Mouse (Mus musculus): ENCODE results near the gene Olfr734. TPM values are rescaled to one million over a fixed set of nuclear protein-coding genes. Genes with fewer than 3 reads are reported as not detected.

The Olfr734 gene
- not detected for total RNA-seq (2021)
- long read RNA-seq, experiment 1, result 0 reads
- long read RNA-seq, experiment 2, result 0 reads

GRCm38 (mm10) chr14:50326661-50327060 lies at the start of gene Olfr734:
Gene Olfr734, minus strand, starts transcription at chr14:50326761.
- no peak for DNase-seq (ENCODE audit: low spot score in 2 of 2)

- DNase-seq (ENCODE audit: low spot score in 2 of 2), result no peak
These were observed 37.0 kb upstream of the Olfr734 start for GRCm38 (mm10) chr14:50363561-50363960.

- DNase-seq (ENCODE audit: low spot score in 2 of 2), result no peak
These were observed 33.9 kb upstream of the Olfr734 start for GRCm38 (mm10) chr14:50360480-50360879.

GRCm38 (mm10) chr14:50357593-50357992 lies 31.0 kb upstream of the Olfr734 start, which contains the start of gene Tlr11:
Gene Tlr11, plus strand, starts transcription at chr14:50357914.
- DNase-seq (ENCODE audit: low spot score in 2 of 2), result no peak

GRCm38 (mm10) chr14:50356725-50357124 lies 30.2 kb upstream of the Olfr734 start:
- no peak for DNase-seq (ENCODE audit: low spot score in 2 of 2)

- DNase-seq (ENCODE audit: low spot score in 2 of 2), result peak in 1 of 2 experiments; percentile 9
These were observed 25.9 kb upstream of the Olfr734 start for GRCm38 (mm10) chr14:50352438-50352837.

- no peak for DNase-seq (ENCODE audit: low spot score in 2 of 2)
These were observed 22.2 kb upstream of the Olfr734 start, which contains the start of gene Olfr735 for GRCm38 (mm10) chr14:50348796-50349195. Gene Olfr735, minus strand, starts transcription at chr14:50348872.

- no peak for DNase-seq (ENCODE audit: low spot score in 2 of 2)
These were observed 25.1 kb downstream of the Olfr734 start, which contains the start of gene Olfr733 for GRCm38 (mm10) chr14:50301422-50301821. Gene Olfr733, minus strand, starts transcription at chr14:50301522.

- no peak for DNase-seq (ENCODE audit: low spot score in 2 of 2)
These were observed 42.5 kb downstream of the Olfr734 start, which contains the start of gene Olfr732 for GRCm38 (mm10) chr14:50284106-50284505. Gene Olfr732, minus strand, starts transcription at chr14:50284206.

Other genes with a start within 250 kb of the Olfr734 start
- not detected for gene Olfr726, start 235.8 kb downstream of the Olfr734 start, total RNA-seq (2021)
- not detected for gene Olfr727, start 203.6 kb downstream of the Olfr734 start, total RNA-seq (2021)
- gene Olfr728, start 184.1 kb downstream of the Olfr734 start, total RNA-seq (2021), result not detected
- not detected for gene Olfr729, start 173.9 kb downstream of the Olfr734 start, total RNA-seq (2021)
- gene Olfr730, start 138.6 kb downstream of the Olfr734 start, total RNA-seq (2021), result not detected
- not detected for gene Olfr731, start 84.9 kb downstream of the Olfr734 start, total RNA-seq (2021)
- gene Olfr732, start 42.6 kb downstream of the Olfr734 start, total RNA-seq (2021), result not detected
- not detected for gene Olfr733, start 25.2 kb downstream of the Olfr734 start, total RNA-seq (2021)
- gene Olfr735, start 22.1 kb upstream of the Olfr734 start, total RNA-seq (2021), result not detected
- gene Tlr11, start 31.2 kb upstream of the Olfr734 start, total RNA-seq (2021), result not detected
- gene Olfr736, start 54.4 kb upstream of the Olfr734 start, total RNA-seq (2021), result not detected
- gene Olfr738, start 80.8 kb upstream of the Olfr734 start, total RNA-seq (2021), result not detected
- gene Olfr739, start 91.9 kb upstream of the Olfr734 start, total RNA-seq (2021), result not detected
- not detected for gene Olfr740, start 118.8 kb upstream of the Olfr734 start, total RNA-seq (2021)
- gene Olfr741, start 146.0 kb upstream of the Olfr734 start, total RNA-seq (2021), result not detected
- gene Olfr742, start 176.8 kb upstream of the Olfr734 start, total RNA-seq (2021), result not detected
- not detected for gene Olfr743, start 195.1 kb upstream of the Olfr734 start, total RNA-seq (2021)

Measured in gastrocnemius, postnatal 4 days (tissue).